Mouse (Mus musculus) stomach, embryonic 16.5 days (tissue): ENCODE results near the gene Kctd10. TPM values are rescaled to one million over a fixed set of nuclear protein-coding genes. Genes with fewer than 3 reads are reported as not detected.

ENCODE experiments used
- ATAC-seq: fragments of 200-750 bp; cut with Nextera tagmentation; 2 replicates; pipeline ENCODE4 v1.8.0; 2017; ENCODE audit warnings: moderate number of reproducible peaks, moderate TSS enrichment; ENCODE audit not compliant: insufficient read depth, low FRiP score
- H3K27ac ChIP-seq: fragments of 300-500 bp; sonication (generic); 2 replicates; pipeline ENCODE4 v1.5.1; 2014; ENCODE audit warnings: low read length
- H3K27me3 ChIP-seq: fragments of 300-500 bp; sonication (generic); 2 replicates; pipeline ENCODE4 v1.6.1; 2014; ENCODE audit warnings: low read length, control low read depth, mixed read lengths; ENCODE audit not compliant: control insufficient read depth, insufficient read depth
- H3K36me3 ChIP-seq: fragments of 300-500 bp; sonication (generic); 2 replicates; pipeline ENCODE4 v1.6.1; 2014; ENCODE audit warnings: low read length; ENCODE audit not compliant: control insufficient read depth, insufficient read depth
- H3K4me1 ChIP-seq: fragments of 300-500 bp; sonication (generic); 2 replicates; pipeline ENCODE4 v1.6.1; 2014; ENCODE audit warnings: low read length, control low read depth, mixed read lengths; ENCODE audit not compliant: control insufficient read depth, insufficient read depth
- H3K4me2 ChIP-seq: fragments of 300-500 bp; sonication (generic); 2 replicates; pipeline ENCODE4 v1.6.1; 2014; ENCODE audit warnings: low read depth, low read length, mixed read lengths
- H3K4me3 ChIP-seq: fragments of 300-500 bp; sonication (generic); replicated peaks from 2 replicates; pipeline ENCODE4 v1.5.1; 2014; ENCODE audit warnings: mild to moderate bottlenecking, low read length
- H3K9ac ChIP-seq: fragments of 300-500 bp; sonication (generic); 2 replicates; pipeline ENCODE4 v1.6.1; 2014; ENCODE audit warnings: low read length
- H3K9me3 ChIP-seq: fragments of 300-500 bp; sonication (generic); replicated peaks from 2 replicates; pipeline ENCODE4 v1.6.1; 2016; ENCODE audit warnings: low read length, control low read depth; ENCODE audit not compliant: control insufficient read depth
- WGBS: fragments of 180-500 bp; shearing (Covaris S2); extraction: QIAGEN DNeasy Blood & Tissue Kit; methylation state at CpG from one replicate; pipeline ENCODE4 v1.1.7; 2014; 5-methylcytosine and 5-hydroxymethylcytosine counted together
- polyA plus RNA-seq: library from polyadenylated mRNA; unstranded; fragments of >200 nt; fragmentation: Nextera tagmentation; extraction: Ambion mirVana; gene quantifications from 2 replicates; pipeline ENCODE4 v1.2.1, GENCODE M21; 2015

Gene Kctd10
- 145 and 161 TPM in 2 replicates for polyA plus RNA-seq

DNA sequence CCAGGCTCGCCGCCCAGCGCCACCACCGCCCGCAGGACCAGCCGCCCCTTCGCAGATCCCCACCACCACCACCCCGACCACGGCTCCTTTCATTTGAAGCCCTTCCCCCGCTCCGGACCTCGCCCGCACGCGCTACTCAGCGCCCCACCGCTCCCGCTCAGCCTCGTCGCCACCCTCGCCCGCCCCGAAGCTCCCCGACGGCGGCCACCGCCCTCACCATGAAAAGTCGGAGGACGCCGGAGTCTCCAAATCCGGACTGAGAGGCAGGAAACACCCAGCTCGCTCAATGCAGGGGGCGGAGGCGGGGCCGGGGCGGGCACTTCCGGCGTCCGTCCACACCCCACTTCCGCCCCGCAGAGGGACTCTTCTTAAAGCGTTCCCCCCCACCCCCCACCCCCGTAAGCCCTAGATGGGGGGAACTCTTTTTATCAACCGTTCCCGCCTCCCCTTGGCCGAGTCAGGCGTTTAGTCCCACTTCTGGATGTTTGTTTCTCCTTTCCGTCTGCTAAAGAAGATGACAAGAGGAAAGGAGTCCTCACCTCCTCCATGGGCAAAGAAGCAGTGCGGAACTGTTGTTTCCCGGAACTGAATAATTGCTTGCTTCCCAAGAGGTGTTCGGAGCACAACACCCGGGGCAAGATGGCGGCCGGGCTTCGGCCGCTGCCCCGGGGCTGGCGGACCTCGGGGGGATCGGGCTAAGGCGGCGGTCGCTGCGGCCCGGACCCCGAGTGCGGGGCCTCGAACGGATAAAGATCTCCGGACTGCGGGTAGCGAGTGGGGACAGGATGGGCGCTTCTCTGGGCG, at the start of gene Kctd10, which contains the start of gene Ube3b:
Gene Kctd10 (minus strand): TSS at position 300 of the 804 bp plus-strand sequence.
Gene Ube3b (plus strand): TSS at position 399 of the 804 bp plus-strand sequence.
- H3K27ac ChIP-seq = peak within 1 kb of the TSS; percentile 93
- no peaks in the 10 kb centered on the region for H3K27me3 ChIP-seq
- H3K9me3 ChIP-seq = no peaks in the 10 kb centered on the region
- H3K36me3 ChIP-seq = 0 out of 2 replicates have a peak, but pooled peaks cover 4% of the 10 kb centered on the region
- H3K4me3 ChIP-seq = peak within 1 kb of the TSS; percentile 71
- H3K9ac ChIP-seq = peak within 1 kb of the TSS; percentile 96
- under 1% methylated on average over 74 of the region's 74 CpGs for WGBS
- peaks cover 51% of the 10 kb centered on the region for H3K4me1 ChIP-seq
- H3K4me2 ChIP-seq = peak within 1 kb of the TSS; percentile 89
- peak; percentile 95 for ATAC-seq

DNA sequence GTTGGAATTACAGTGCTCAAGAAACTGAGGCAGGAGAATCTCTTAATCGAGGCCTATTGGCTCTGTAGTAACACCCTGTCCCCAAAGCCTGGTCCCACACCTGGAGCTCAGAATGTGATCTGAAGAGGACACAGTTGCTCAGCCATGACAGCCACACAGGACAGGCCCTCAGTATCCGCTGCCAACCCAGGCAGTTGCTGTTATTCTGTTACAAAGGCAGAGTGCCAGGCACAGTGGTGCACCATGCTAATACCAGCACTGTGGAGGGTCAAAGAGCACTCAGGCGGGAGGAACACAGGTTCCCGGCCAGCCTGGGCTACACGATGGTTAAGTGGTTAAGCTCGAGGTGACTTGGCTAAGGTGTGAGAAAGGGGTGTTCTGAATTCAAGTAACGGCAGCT, 49.5 kb upstream of the Kctd10 start:
- Histone ChIP-seq H3K27ac (no peak overlapping the region), H3K36me3 (0 out of 2 replicates have a peak, but pooled peaks cover under 1% of the 10 kb centered on the region), H3K9ac (no peak overlapping the region), H3K4me2 (no peak overlapping the region), H3K27me3 (no peaks in the 10 kb centered on the region), H3K9me3 (no peaks in the 10 kb centered on the region), H3K4me1 (no peaks in the 10 kb centered on the region), H3K4me3 (no peak overlapping the region)
- 83% methylated on average over 7 of the region's 7 CpGs for WGBS
- no peak for ATAC-seq

DNA sequence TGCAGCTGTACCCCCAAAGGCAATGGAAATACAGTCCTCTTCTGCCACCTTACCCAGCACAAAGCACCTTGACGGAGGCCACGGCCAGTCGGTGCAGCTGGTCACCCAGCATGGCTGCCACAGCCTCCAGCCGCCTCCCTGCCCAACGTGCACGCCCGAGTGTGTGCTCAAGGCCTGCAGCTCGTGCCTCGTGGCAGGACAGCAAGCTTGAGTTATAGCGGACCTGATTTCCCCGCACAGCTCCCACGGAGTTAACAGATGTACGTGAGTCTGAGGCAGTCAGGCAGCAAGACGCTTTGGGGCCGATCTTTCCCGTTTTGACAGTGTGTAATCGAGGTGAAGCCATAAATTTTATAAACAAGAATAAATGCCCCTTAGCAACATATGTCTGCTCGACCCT, 48.3 kb upstream of the Kctd10 start:
- Histone ChIP-seq H3K36me3 (no peaks in the 10 kb centered on the region), H3K4me3 (no peak overlapping the region), H3K27me3 (no peaks in the 10 kb centered on the region), H3K4me2 (no peak overlapping the region), H3K9me3 (no peaks in the 10 kb centered on the region), H3K9ac (no peak overlapping the region), H3K27ac (no peak overlapping the region), H3K4me1 (no peaks in the 10 kb centered on the region)
- 54% methylated on average over 18 of the region's 18 CpGs for WGBS
- no peak for ATAC-seq

DNA sequence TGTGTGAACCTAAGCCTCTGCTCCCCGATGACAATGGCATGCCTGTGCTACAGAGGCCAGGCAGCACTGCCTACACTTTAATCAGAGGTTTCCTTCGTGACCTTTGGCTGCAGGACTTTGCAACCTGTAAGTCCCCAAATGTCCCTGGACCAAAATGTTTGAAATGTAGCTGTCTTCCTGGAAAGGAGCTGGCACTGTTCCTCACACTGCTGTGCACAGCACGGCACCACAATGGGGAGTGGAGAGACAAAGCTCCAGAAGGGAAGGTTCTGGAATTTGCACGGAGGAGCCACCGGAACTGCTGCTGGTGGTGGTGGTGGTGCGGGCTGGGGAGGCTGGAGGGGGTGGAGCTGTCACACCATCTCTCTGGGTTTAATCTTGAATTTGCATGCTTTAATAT, 46.4 kb upstream of the Kctd10 start:
- H3K9me3 ChIP-seq = no peaks in the 10 kb centered on the region
- ATAC-seq = no peak
- no peak overlapping the region for H3K9ac ChIP-seq
- 74% methylated on average over 6 of the region's 6 CpGs for WGBS
- no peak overlapping the region for H3K27ac ChIP-seq
- no peaks in the 10 kb centered on the region for H3K27me3 ChIP-seq
- no peaks in the 10 kb centered on the region for H3K36me3 ChIP-seq
- H3K4me1 ChIP-seq = no peaks in the 10 kb centered on the region
- H3K4me3 ChIP-seq = no peak overlapping the region
- H3K4me2 ChIP-seq = no peak overlapping the region

DNA sequence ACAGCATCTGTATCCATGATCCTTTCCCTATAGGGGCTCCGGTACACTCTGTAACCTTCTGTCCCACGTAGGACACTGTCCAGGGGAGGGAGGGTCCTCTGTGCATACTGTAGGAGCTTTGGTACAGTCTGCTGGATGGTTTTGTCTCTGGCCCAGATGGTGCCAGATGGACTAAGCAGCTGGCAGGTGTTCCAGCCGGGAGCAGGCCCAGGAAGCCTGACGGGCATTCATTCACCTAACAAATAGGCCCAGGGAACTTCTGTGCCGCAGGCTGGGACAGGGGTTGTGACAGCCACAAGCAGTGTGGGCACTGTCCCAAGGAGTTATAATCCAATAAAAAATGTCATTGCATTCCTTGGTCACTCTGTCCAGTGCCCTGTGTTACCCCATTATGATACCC, 43.7 kb upstream of the Kctd10 start:
- H3K4me1 ChIP-seq = no peaks in the 10 kb centered on the region
- no peaks in the 10 kb centered on the region for H3K27me3 ChIP-seq
- no peak for ATAC-seq
- H3K4me3 ChIP-seq = no peak overlapping the region
- no peaks in the 10 kb centered on the region for H3K9me3 ChIP-seq
- no peak overlapping the region for H3K27ac ChIP-seq
- H3K4me2 ChIP-seq = no peak overlapping the region
- 0 out of 2 replicates have a peak, but pooled peaks cover 3% of the 10 kb centered on the region for H3K36me3 ChIP-seq
- 79% methylated on average over 5 of the region's 5 CpGs for WGBS
- no peak overlapping the region for H3K9ac ChIP-seq

DNA sequence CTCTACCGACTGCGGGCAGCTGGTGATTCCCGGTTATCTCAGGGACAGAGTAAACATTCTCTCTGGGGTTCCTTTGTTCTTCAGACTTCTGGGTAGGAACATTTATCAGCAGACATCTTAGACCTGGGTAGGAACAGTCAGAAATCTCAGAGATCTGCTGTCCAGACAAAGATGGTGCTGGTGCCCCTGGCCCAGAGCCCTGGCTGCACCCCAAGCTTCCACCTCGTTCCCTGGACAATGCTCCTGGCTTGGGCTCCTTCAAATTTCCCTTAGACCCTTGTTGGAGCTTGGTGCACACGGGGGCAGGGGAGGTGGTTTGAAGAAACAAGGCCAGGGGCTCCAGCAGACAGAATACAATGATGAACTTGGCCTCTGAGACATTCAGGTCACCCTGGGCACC, 42.3 kb upstream of the Kctd10 start:
- H3K36me3 ChIP-seq = 0 out of 2 replicates have a peak, but pooled peaks cover 4% of the 10 kb centered on the region
- WGBS = 15% methylated on average over 5 of the region's 5 CpGs
- H3K4me2 ChIP-seq = no peak overlapping the region
- no peaks in the 10 kb centered on the region for H3K9me3 ChIP-seq
- no peaks in the 10 kb centered on the region for H3K27me3 ChIP-seq
- H3K4me1 ChIP-seq = no peaks in the 10 kb centered on the region
- no peak overlapping the region for H3K4me3 ChIP-seq
- ATAC-seq = no peak
- H3K9ac ChIP-seq = no peak overlapping the region
- H3K27ac ChIP-seq = no peak overlapping the region

DNA sequence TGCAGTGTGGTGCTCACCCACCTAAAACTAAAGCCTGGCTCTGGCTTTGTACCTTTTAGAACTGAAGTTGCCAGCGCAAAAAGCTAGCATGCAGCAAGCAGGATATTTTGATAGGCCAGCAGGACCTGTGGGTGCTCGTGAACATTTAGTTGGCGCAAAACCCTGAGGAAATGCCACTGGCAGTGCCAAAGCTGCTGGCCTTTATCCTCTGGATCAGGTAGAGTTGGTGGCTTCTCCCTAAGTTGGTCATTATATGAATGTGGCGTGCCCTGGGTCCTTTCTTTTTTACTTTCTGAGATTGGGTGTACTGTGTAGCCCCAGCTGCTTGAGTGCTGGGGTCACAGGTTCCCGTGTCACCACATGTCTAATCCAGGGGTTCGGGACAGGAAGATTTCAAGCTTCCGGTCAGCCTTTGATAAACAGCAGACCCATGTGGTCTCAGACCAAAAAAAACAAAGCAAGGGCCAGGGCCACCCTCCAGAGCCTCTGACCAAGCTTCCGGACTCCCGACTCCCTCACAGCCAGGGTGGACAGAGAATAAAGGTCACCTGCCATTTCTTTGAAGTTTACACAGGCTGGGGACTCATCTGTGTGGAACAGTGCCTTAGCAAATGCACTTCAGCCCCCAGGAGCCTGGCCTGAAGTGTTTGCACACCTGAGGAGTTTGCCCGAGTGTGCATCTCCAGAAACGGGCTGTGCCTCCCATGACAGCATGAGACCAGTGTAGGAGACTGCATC, 41.4 kb upstream of the Kctd10 start:
- ATAC-seq = no peak
- H3K27ac ChIP-seq = no peak overlapping the region
- no peaks in the 10 kb centered on the region for H3K27me3 ChIP-seq
- no peak overlapping the region for H3K4me3 ChIP-seq
- no peaks in the 10 kb centered on the region for H3K9me3 ChIP-seq
- 0 out of 2 replicates have a peak, but pooled peaks cover 4% of the 10 kb centered on the region for H3K36me3 ChIP-seq
- no peak overlapping the region for H3K9ac ChIP-seq
- WGBS = 56% methylated on average over 11 of the region's 11 CpGs
- H3K4me1 ChIP-seq = no peaks in the 10 kb centered on the region
- no peak overlapping the region for H3K4me2 ChIP-seq

DNA sequence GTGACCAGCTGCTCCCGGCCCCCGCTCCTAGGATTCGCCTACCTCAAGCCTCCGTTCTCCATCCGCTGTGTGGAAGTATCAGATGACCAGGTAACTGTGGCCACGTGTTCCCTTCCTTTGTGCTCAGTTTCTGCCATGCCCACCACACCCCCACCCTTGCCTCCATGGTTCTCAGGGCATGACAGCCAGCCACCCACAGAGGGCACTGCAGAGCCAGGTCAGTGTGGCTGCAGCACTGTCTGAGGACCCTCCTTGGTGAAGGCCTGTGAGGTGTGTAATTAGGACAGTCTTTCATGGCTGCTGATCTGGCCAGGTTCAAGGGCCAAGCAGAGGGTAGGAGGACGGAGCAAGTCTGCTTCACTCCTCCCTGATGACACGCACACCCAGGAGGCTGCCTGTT, 38.2 kb upstream of the Kctd10 start:
- H3K4me3 ChIP-seq = no peak overlapping the region
- no peak overlapping the region for H3K4me2 ChIP-seq
- H3K9me3 ChIP-seq = no peaks in the 10 kb centered on the region
- no peak for ATAC-seq
- H3K27ac ChIP-seq = no peak overlapping the region
- H3K4me1 ChIP-seq = no peaks in the 10 kb centered on the region
- H3K9ac ChIP-seq = no peak overlapping the region
- peaks cover 10% of the 10 kb centered on the region for H3K36me3 ChIP-seq
- 73% methylated on average over 8 of the region's 8 CpGs for WGBS
- H3K27me3 ChIP-seq = no peaks in the 10 kb centered on the region

DNA sequence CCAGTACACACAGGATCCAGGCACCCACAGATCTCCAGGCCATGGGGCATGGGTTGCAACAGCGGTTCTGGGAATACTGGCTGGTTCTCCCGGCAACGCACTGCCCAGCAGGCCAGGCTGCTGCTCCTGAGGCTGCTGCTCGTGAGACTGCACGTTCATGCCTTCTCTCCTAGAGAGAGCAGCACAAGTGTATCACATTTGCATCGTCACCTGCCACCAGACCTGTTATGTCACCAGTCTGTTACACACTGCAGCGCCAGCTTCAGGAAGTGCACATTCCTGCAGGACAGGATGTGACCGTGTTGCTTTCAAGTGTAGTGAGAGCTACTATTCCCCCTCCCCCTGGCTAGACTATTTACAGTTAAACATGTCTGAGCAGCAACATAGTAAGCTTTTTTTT, 36.5 kb upstream of the Kctd10 start:
- ATAC-seq = no peak
- Histone ChIP-seq H3K27me3 (no peaks in the 10 kb centered on the region), H3K36me3 (peaks cover 17% of the 10 kb centered on the region), H3K4me3 (no peak overlapping the region), H3K4me1 (no peaks in the 10 kb centered on the region; the same call in 1 of the 2 replicates), H3K9ac (no peak overlapping the region), H3K9me3 (no peaks in the 10 kb centered on the region), H3K4me2 (no peak overlapping the region), H3K27ac (no peak overlapping the region)
- 77% methylated on average over 8 of the region's 8 CpGs for WGBS
